Mouse (Mus musculus) mouse embryonic stem cell (cell line): ENCODE data around the gene Gm6882.
"Not testable (repeated sequence)": the region's sequence is repeated elsewhere in the genome, so short reads cannot be mapped to it uniquely, and the experiment has no call there.

Experiments used
- in situ Hi-C, 2 experiments: fragments of 300-500 bp; cut with MboI; formaldehyde crosslinking; loops; 1 replicate in 1 of 2; 3 replicates in 1 of 2; pipeline ENCODE4 v1.14.3; 2019 to 2020; ENCODE audit warnings: low sequenced_read_pairs in 2 of 2, low pct_unique_long_range_greater_than_20kb in 1 of 2, mixed read lengths in 1 of 2; ENCODE audit not compliant: unreplicated experiment in 1 of 2

Gm6882 gene

DNA sequence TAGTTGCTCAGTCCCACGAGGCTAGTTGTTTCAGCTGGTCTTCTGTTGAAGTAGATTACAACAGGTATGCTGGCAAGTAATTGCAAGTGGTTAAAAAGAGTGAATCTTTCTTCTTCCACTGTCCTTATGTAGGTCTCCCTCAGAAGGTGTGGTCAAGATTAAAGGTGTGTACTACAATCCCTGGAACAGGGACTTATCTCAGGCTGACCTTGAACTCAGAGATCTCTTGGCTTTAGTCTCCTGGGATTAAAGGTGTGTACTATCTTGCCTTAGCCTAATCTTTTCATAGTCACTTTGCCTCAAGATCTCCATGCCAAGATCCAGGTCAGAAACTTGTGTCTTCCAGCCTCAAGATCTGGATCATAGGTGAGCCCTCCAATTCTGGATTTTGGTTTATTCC, at the start of gene Gm6882:
TSS of gene Gm6882 (minus strand) at position 101 of the 400 bp plus-strand sequence.
- in situ Hi-C loops: not testable (repeated sequence)
